ENCODE assay signal across 16 mouse cellular contexts in genomic region chr3:68477478-68477877, GRCm38 (mm10).
DNase-seq lines count a peak whose midpoint lies in the region; ATAC-seq and TF ChIP-seq lines count a peak whose summit lies in the region.
"Had no signal": no experiment of that assay in that cellular context is flagged by ENCODE, and none has a peak within 500 bp of the region (broad histone marks: within the 10 kb centered on the region; RNA-seq: fewer than 3 reads in every experiment).

No protein-coding gene starts in this region.

- H3K9ac ChIP-seq in lung, embryonic 15.5 days, result no peak overlapping the region

- no peak for DNase-seq in lung, adult 2 months
- DNase-seq in Patski (ENCODE audit: low read depth, low spot score), result no peak
- DNase-seq in kidney, adult 2 months, result peak; percentile 71
- peak; percentile 37 for DNase-seq in mesoderm, embryonic 11.5 days (ENCODE audit: low read depth, low spot score)
- DNase-seq in frontal cortex, adult 2 months (ENCODE audit: extremely low spot score in 1 of 2, low spot score in 1 of 2), result no peak
- DNase-seq in adrenal gland, adult 18-20 months (ENCODE audit: low spot score in 2 of 2), result no peak
- DNase-seq in liver, result no peak
- DNase-seq: cerebellum, adult 11 months; heart, postnatal 10 days; thymus, postnatal 4 days had no signal

- CTCF ChIA-PET in Patski (lab: Charles Lee), result interaction anchor here (0.8 to 4.0 kb wide), 4 partner anchors 11 to 81 kb away, joined by 3 to 21 read pairs (median 4); no protein-coding TSS in a partner anchor

- no peaks in the 10 kb centered on the region for H3K36me3 ChIP-seq in lung, embryonic 15.5 days
- no peaks in the 10 kb centered on the region for H3K36me3 ChIP-seq in kidney, adult 2 months (ENCODE audit: control insufficient read depth, insufficient read depth, low read length)

- no peak for TF ChIP-seq CTCF in lung, adult 2 months (IDR thresholded peaks at IDR 0.05; ENCODE audit: insufficient read depth, low read length)
- TF ChIP-seq CTCF in Patski (IDR thresholded peaks at IDR 0.05), result no peak
- TF ChIP-seq CTCF in kidney, adult 2 months (conservative IDR thresholded peaks at IDR 0.05; ENCODE audit: insufficient read depth, insufficient read length, low read depth, low read length), result no peak

- 0 out of 2 replicates have a peak overlapping the region, but pooled peaks have one; percentile 30 for H3K27ac ChIP-seq in lung, embryonic 15.5 days
- H3K27ac ChIP-seq in kidney, adult 2 months (ENCODE audit: insufficient read depth, low read depth, low read length), result peak overlapping the region; percentile 90
- H3K27ac ChIP-seq: macrophage had no signal

- POLR2A ChIA-PET in Patski (lab: Charles Lee), result interaction anchor here (0.6 to 1.4 kb wide), 5 partner anchors 9 to 95 kb away, joined by 3 to 4 read pairs (median 3); no protein-coding TSS in a partner anchor

- H3K9me3 ChIP-seq in lung, embryonic 15.5 days, result no peaks in the 10 kb centered on the region

- in situ Hi-C loops in Patski (cut with MboI; ENCODE audit: low pct_unique_long_range_greater_than_20kb), result no loop called here

- WGBS in lung, embryonic 15.5 days, result 57% methylated on average over 2 of the region's 2 CpGs
- WGBS in lung, adult 2 months, result 59% methylated on average over 2 of the region's 2 CpGs
- 38% methylated on average over 2 of the region's 2 CpGs for WGBS in kidney, adult 2 months

- no peak overlapping the region for H3K4me2 ChIP-seq in lung, embryonic 15.5 days
- H3K4me2 ChIP-seq: liver, embryonic 11.5 days had no signal

- no peak overlapping the region for H3K4me3 ChIP-seq in lung, embryonic 15.5 days
- H3K4me3 ChIP-seq in lung, adult 2 months (replicated peaks; ENCODE audit: extremely low read depth, low read depth, low read length), result no peak overlapping the region
- H3K4me3 ChIP-seq in kidney, adult 2 months (ENCODE audit: insufficient read depth, low read depth, low read length), result no peak overlapping the region
- H3K4me3 ChIP-seq: erythroblast, embryonic 14.5 days had no signal

- no peaks in the 10 kb centered on the region for H3K27me3 ChIP-seq in lung, embryonic 15.5 days
- no peaks in the 10 kb centered on the region for H3K27me3 ChIP-seq in Patski
- H3K27me3 ChIP-seq in kidney, adult 2 months (replicated peaks; ENCODE audit: control insufficient read depth, insufficient read depth, low read length), result no peaks in the 10 kb centered on the region

- H3K4me1 ChIP-seq in lung, embryonic 15.5 days, result no peaks in the 10 kb centered on the region
- no peaks in the 10 kb centered on the region for H3K4me1 ChIP-seq in lung, adult 2 months (ENCODE audit: control insufficient read depth, insufficient read depth, low read length)
- H3K4me1 ChIP-seq in kidney, adult 2 months (ENCODE audit: control insufficient read depth, insufficient read depth, low read length), result peaks cover 3% of the 10 kb centered on the region; the same call in 1 of the 2 replicates

- no peak for ATAC-seq in lung, embryonic 15.5 days (ENCODE audit: borderline replicate concordance, extremely low read depth, low FRiP score, low TSS enrichment)
- peak; percentile 88 for ATAC-seq in Patski
- ATAC-seq: inflammation-experienced regulatory T-cells, adult 6 months; midbrain, embryonic 16.5 days had no signal

- TF ChIP-seq POLR2A in lung, adult 2 months (IDR thresholded peaks at IDR 0.05; ENCODE audit: borderline replicate concordance, extremely low read depth, low read depth, low read length), result no peak
- TF ChIP-seq POLR2A in kidney, adult 2 months (IDR thresholded peaks at IDR 0.05; ENCODE audit: low read depth, low read length), result no peak

Comparison
In these comparisons a context has a peak if more than half of its experiments do, and no peak if none do; other contexts are left out.
1. DNase-seq: peak in kidney, adult 2 months (single experiment) and mesoderm, embryonic 11.5 days (single experiment); none in lung, adult 2 months (single experiment), Patski (single experiment), frontal cortex, adult 2 months (0 of 2), adrenal gland, adult 18-20 months (0 of 2) and liver (single experiment).